Mouse (Mus musculus) hindbrain, embryonic 13.5 days (tissue): ENCODE measurements around the gene Rpl29. TPM values are rescaled to one million over a fixed set of nuclear protein-coding genes. Genes with fewer than 3 reads are reported as not detected.

Experiments used
- ATAC-seq: fragments of 200-750 bp; cut with Nextera tagmentation; 2 replicates; pipeline ENCODE4 v1.8.0; 2017; ENCODE audit warnings: moderate TSS enrichment; ENCODE audit not compliant: low FRiP score
- H3K27ac ChIP-seq: fragments of 300-500 bp; sonication (generic); 2 replicates; pipeline ENCODE4 v1.5.1; 2015; ENCODE audit warnings: inconsistent platforms, mild to moderate bottlenecking, moderate library complexity
- H3K27me3 ChIP-seq: fragments of 300-500 bp; sonication (generic); 2 replicates; pipeline ENCODE4 v1.6.1; 2015; ENCODE audit warnings: mild to moderate bottlenecking, inconsistent platforms
- H3K36me3 ChIP-seq: fragments of 300-500 bp; sonication (generic); 2 replicates; pipeline ENCODE4 v1.6.1; 2015; ENCODE audit warnings: mild to moderate bottlenecking, inconsistent platforms
- H3K4me1 ChIP-seq: fragments of 300-500 bp; sonication (generic); replicated peaks from 2 replicates; pipeline ENCODE4 v1.6.1; 2015; ENCODE audit warnings: inconsistent platforms
- H3K4me2 ChIP-seq: fragments of 300-500 bp; sonication (generic); 2 replicates; pipeline ENCODE4 v1.6.1; 2015; ENCODE audit warnings: inconsistent platforms, mild to moderate bottlenecking, moderate library complexity
- H3K4me3 ChIP-seq: fragments of 300-500 bp; sonication (generic); 2 replicates; pipeline ENCODE4 v1.5.1; 2015; ENCODE audit warnings: mild to moderate bottlenecking, inconsistent platforms
- H3K9ac ChIP-seq: fragments of 300-500 bp; sonication (generic); 2 replicates; pipeline ENCODE4 v1.6.1; 2015; ENCODE audit warnings: mild to moderate bottlenecking, inconsistent platforms
- H3K9me3 ChIP-seq: fragments of 300-500 bp; sonication (generic); 2 replicates; pipeline ENCODE4 v1.6.1; 2016; ENCODE audit warnings: inconsistent platforms
- WGBS: fragments of 180-500 bp; shearing (Covaris S2); methylation state at CpG from one replicate; pipeline ENCODE4 v1.1.7; 2015; 5-methylcytosine and 5-hydroxymethylcytosine counted together
- polyA plus RNA-seq: library from polyadenylated mRNA; unstranded; fragments of >200 nt; fragmentation: Nextera tagmentation; extraction: Ambion mirVana; gene quantifications from 2 replicates; pipeline ENCODE4 v1.2.1, GENCODE M21; 2015

The Rpl29 gene
- polyA plus RNA-seq, 1 experiment from 2014 or later = 704 TPM

GRCm38 (mm10) chr9:106469317-106469716, 40.1 kb downstream of the Rpl29 start:
- no peak overlapping the region for H3K4me3 ChIP-seq
- H3K36me3 ChIP-seq = peaks cover 4% of the 10 kb centered on the region
- 81% methylated on average over 6 of the region's 6 CpGs for WGBS
- H3K27ac ChIP-seq = no peak overlapping the region
- ATAC-seq = no peak
- H3K4me2 ChIP-seq = no peak overlapping the region
- H3K9me3 ChIP-seq = no peaks in the 10 kb centered on the region
- H3K9ac ChIP-seq = no peak overlapping the region
- H3K4me1 ChIP-seq = peaks cover 35% of the 10 kb centered on the region
- H3K27me3 ChIP-seq = 0 out of 2 replicates have a peak, but pooled peaks cover 3% of the 10 kb centered on the region

DNA sequence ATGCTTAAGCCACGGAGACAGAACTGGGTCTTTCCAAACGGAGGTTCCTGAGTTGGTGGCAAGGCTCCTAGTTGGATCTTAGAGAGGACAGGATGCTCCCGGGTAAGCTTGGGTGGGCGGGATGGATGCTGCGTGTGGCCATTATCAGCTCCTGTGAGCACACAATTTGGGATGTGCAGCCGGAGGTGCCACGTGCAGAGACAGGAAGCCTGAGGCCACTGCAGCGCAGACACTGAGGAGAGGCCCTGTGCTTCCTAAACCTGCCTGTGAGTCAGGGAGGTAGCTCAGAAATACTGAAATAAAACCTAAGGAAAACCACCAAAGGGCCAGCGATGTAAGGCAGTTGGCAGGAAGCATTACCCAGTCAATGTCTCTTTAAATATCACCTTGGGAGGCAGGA, 40.5 kb downstream of the Rpl29 start:
- no peak for ATAC-seq
- Histone ChIP-seq H3K4me2 (no peak overlapping the region), H3K4me3 (no peak overlapping the region), H3K9ac (no peak overlapping the region), H3K4me1 (peaks cover 35% of the 10 kb centered on the region), H3K9me3 (no peaks in the 10 kb centered on the region), H3K27ac (no peak overlapping the region), H3K36me3 (no peaks in the 10 kb centered on the region), H3K27me3 (0 out of 2 replicates have a peak, but pooled peaks cover 3% of the 10 kb centered on the region)
- WGBS = 81% methylated on average over 9 of the region's 9 CpGs

DNA sequence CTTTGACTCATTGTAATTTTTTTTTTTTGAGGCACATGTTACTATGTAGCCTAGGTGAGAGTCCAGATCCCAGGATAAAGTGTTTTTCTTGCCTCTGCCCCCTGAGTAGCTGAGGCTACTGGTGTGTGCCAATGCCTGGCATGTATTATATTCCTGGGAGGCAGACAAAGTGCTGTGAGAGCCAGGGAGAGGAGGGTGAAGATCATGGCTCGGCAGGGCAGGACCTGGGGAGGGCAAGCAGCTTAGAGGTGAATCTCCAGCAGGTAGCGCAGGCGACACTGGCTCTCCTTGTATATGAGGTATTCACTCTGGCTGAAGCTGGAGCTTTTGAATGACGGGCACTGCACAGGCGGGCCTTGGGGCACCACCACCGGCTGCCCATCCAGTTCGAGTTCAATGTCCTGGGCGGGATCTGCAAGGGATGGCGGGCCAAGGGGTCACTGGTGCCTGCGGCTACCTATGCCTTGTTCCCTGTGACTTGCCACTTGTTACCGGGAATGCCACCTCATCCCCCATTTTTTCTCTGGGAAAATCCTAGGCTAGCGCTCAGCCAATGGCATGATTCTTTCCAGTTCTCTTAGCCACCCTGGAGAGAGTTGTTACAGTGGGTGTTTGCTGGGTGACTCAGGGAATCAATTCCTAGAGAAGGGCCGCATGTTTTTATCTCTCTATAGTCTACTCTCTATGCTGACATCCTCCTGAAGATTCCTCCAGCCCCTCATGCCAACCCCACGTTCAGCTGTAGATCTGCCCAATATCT, 41.9 kb downstream of the Rpl29 start:
- H3K4me2 ChIP-seq = no peak overlapping the region
- WGBS = 65% methylated on average over 14 of the region's 14 CpGs
- no peak overlapping the region for H3K4me3 ChIP-seq
- 0 out of 2 replicates have a peak, but pooled peaks cover 3% of the 10 kb centered on the region for H3K27me3 ChIP-seq
- no peak overlapping the region for H3K27ac ChIP-seq
- no peak for ATAC-seq
- H3K9ac ChIP-seq = 0 out of 2 replicates have a peak overlapping the region, but pooled peaks have one; percentile 39
- H3K36me3 ChIP-seq = no peaks in the 10 kb centered on the region
- H3K9me3 ChIP-seq = no peaks in the 10 kb centered on the region
- H3K4me1 ChIP-seq = peaks cover 26% of the 10 kb centered on the region

DNA sequence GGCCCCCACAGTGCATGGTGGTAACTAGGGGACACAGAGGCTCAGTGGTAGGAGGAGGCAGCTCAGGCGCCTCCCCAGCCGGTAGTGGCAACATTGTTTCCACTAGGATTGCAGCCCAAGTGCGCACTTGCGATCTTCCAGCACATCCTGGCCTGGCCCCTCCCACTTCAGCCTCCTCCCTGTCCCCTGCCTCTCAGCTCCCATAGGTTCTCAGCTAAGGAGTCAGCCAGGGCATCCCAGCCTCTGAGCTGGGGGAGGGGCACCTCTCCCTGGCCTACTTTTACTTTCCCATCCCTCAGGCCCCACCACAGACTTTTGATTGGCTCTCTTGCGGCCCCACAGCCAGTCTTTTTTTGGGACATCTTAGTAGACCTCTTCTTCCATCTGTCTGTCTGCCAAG, 42.6 kb downstream of the Rpl29 start:
- H3K4me2 ChIP-seq = no peak overlapping the region
- H3K4me3 ChIP-seq = no peak overlapping the region
- no peaks in the 10 kb centered on the region for H3K36me3 ChIP-seq
- H3K4me1 ChIP-seq = peaks cover 31% of the 10 kb centered on the region
- H3K9ac ChIP-seq = 0 out of 2 replicates have a peak overlapping the region, but pooled peaks have one; percentile 39
- H3K27me3 ChIP-seq = 0 out of 2 replicates have a peak, but pooled peaks cover 3% of the 10 kb centered on the region
- 9% methylated on average over 5 of the region's 5 CpGs for WGBS
- no peaks in the 10 kb centered on the region for H3K9me3 ChIP-seq
- H3K27ac ChIP-seq = no peak overlapping the region
- ATAC-seq = no peak

DNA sequence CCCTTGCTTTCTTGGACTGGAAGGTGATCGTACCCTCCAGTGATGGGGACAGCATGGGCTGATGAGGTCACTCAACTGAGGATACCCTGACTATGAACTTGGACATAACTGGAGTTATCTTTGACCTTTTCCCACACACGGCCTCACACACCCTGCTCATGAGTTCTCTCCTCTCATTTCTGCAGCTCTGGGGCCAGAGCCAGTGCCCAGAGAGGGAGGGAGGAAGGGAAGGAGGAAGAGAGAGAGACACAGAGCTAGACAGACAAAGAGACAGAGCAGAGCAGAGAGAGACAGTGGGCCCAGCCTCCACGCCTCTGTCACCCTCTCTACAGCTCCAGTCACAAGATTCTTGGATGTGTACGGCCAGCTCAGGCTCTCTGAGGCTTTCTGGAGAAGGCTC, 43.1 kb downstream of the Rpl29 start:
- 85% methylated on average over 4 of the region's 4 CpGs for WGBS

DNA sequence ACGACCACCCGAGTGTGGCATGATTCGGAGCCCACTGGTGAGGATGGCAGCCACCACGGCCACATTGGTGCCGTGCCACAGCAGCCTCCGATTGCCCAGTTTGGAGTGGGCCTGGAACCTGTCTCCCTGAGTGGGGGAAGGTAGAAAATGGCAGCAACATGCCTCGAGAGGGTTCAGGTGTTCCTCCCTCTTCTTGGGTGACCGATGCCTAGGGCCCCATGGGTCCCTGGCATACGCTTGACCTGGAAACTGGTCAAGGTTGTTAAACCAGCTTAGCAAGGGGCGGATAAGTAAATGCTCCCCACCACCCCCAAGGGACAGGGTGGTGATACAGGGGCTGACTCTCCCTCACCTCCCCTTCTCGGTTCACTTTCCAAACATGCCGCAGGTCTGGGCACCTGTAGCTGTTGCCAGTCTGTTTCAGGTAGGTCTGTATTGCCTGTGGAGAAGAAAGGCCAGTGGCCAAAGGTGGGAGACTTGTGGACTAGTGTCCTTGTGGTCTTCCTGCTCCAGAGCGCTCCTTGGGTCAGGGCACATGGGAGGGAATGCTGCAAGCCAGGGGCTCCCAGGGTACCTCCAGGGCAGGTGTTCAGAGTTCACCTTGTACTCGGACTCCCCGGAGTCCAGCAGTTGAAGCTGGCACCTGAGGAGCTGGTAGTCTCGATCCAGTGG, 44.0 kb downstream of the Rpl29 start:
- Histone ChIP-seq H3K9ac (peak overlapping the region; percentile 13; the same call in 1 of the 2 replicates), H3K9me3 (no peaks in the 10 kb centered on the region), H3K27ac (no peak overlapping the region), H3K4me2 (no peak overlapping the region), H3K27me3 (0 out of 2 replicates have a peak, but pooled peaks cover 3% of the 10 kb centered on the region), H3K36me3 (no peaks in the 10 kb centered on the region), H3K4me1 (peaks cover 39% of the 10 kb centered on the region), H3K4me3 (no peak overlapping the region)
- no peak for ATAC-seq
- WGBS = 90% methylated on average over 16 of the region's 16 CpGs

More for the DNA sequence above, 43.1 kb downstream of the Rpl29 start:
- no peak for ATAC-seq
- no peak overlapping the region for H3K27ac ChIP-seq
- 0 out of 2 replicates have a peak, but pooled peaks cover 3% of the 10 kb centered on the region for H3K27me3 ChIP-seq
- no peak overlapping the region for H3K9ac ChIP-seq
- no peaks in the 10 kb centered on the region for H3K9me3 ChIP-seq
- H3K4me3 ChIP-seq = no peak overlapping the region
- no peaks in the 10 kb centered on the region for H3K36me3 ChIP-seq
- H3K4me2 ChIP-seq = no peak overlapping the region
- peaks cover 31% of the 10 kb centered on the region for H3K4me1 ChIP-seq

DNA sequence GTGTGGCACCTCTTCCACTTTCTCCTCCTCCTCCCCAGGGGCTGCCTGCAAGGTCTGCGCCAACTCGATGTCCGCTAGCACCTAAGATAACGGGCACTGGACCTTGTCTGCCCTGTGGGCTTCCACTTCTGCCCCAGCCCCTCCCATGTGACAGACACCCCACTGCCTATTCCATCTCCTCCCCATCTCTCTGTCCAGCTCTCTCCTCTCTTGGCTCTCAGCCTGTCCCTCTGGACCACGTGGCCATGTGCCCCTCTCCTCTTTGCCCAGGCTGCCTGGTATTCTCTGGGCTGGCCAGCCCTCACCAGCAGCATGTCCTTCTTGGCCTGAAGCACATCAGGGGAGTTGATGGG, 44.5 kb downstream of the Rpl29 start:
- WGBS = 87% methylated on average over 5 of the region's 5 CpGs
- Histone ChIP-seq H3K4me2 (no peak overlapping the region), H3K9ac (peak overlapping the region; percentile 13; the same call in 1 of the 2 replicates), H3K36me3 (no peaks in the 10 kb centered on the region), H3K27ac (no peak overlapping the region), H3K27me3 (0 out of 2 replicates have a peak, but pooled peaks cover 3% of the 10 kb centered on the region), H3K4me3 (no peak overlapping the region), H3K4me1 (peaks cover 44% of the 10 kb centered on the region), H3K9me3 (no peaks in the 10 kb centered on the region)
- ATAC-seq = no peak

GRCm38 (mm10) chr9:106474456-106474855, 45.2 kb downstream of the Rpl29 start:
- H3K4me1 ChIP-seq = peaks cover 46% of the 10 kb centered on the region
- 0 out of 2 replicates have a peak, but pooled peaks cover 3% of the 10 kb centered on the region for H3K27me3 ChIP-seq
- 6% methylated on average over 6 of the region's 6 CpGs for WGBS
- no peaks in the 10 kb centered on the region for H3K36me3 ChIP-seq
- peak overlapping the region; percentile 19; the same call in 1 of the 2 replicates for H3K4me2 ChIP-seq
- H3K9me3 ChIP-seq = no peaks in the 10 kb centered on the region
- ATAC-seq = no peak
- no peak overlapping the region for H3K27ac ChIP-seq
- no peak overlapping the region; the same call in 1 of the 2 replicates for H3K9ac ChIP-seq
- no peak overlapping the region for H3K4me3 ChIP-seq

DNA sequence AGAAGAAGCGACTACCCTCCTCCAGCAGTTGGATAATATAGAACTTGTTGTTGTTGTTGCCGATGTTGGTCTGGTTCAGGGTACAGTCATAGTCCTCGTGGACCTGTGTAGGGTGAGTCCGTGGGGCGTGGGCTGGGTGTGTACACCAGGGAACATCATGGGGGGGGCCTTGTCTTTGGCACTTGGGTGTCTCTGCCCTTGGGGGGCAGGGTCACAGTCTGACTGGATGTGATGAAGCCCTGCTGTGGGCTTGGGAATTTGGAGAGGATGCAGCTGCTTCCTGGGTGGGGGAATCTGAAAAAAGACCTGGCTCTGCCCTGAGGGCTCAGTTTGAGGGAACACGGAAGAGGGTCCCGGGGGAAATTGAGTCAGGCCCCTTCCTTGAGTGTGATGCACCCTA, 45.8 kb downstream of the Rpl29 start:
- 67% methylated on average over 7 of the region's 7 CpGs for WGBS
- H3K27me3 ChIP-seq = 0 out of 2 replicates have a peak, but pooled peaks cover 3% of the 10 kb centered on the region
- no peak overlapping the region for H3K27ac ChIP-seq
- ATAC-seq = no peak
- H3K36me3 ChIP-seq = 0 out of 2 replicates have a peak, but pooled peaks cover 3% of the 10 kb centered on the region
- H3K4me2 ChIP-seq = no peak overlapping the region
- H3K4me1 ChIP-seq = peaks cover 46% of the 10 kb centered on the region
- H3K4me3 ChIP-seq = no peak overlapping the region
- no peaks in the 10 kb centered on the region for H3K9me3 ChIP-seq
- no peak overlapping the region for H3K9ac ChIP-seq

DNA sequence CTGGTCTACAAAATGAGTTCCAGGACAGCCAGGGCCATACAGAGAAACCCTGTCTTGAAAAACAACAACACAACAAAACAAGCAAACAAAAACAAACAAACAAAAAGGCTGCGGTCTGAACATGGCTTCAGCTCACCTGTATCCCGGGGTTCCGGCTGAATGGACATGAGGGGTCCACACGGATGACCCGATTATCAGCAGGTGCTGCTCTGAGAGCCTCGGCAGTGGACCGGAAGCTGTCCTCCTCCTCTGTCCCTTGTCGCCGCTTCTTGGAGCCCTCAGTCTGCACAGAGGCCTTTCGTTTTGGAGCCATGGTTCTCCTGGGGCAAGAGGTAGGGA, 46.4 kb downstream of the Rpl29 start, which contains the start of gene Rrp9:
Gene Rrp9, plus strand, starts transcription at position 301 of the 339 bp plus-strand sequence.
- no peak within 1 kb of the TSS for H3K4me3 ChIP-seq
- 0 out of 2 replicates have a peak, but pooled peaks cover 3% of the 10 kb centered on the region for H3K27me3 ChIP-seq
- no peaks in the 10 kb centered on the region for H3K9me3 ChIP-seq
- no peak for ATAC-seq
- peak within 1 kb of the TSS; percentile 39 for H3K9ac ChIP-seq
- H3K27ac ChIP-seq = peak within 1 kb of the TSS; percentile 18; the same call in 1 of the 2 replicates
- WGBS = 92% methylated on average over 10 of the region's 10 CpGs
- H3K4me1 ChIP-seq = peaks cover 46% of the 10 kb centered on the region
- peaks cover 9% of the 10 kb centered on the region for H3K36me3 ChIP-seq
- H3K4me2 ChIP-seq = peak within 1 kb of the TSS; percentile 37

DNA sequence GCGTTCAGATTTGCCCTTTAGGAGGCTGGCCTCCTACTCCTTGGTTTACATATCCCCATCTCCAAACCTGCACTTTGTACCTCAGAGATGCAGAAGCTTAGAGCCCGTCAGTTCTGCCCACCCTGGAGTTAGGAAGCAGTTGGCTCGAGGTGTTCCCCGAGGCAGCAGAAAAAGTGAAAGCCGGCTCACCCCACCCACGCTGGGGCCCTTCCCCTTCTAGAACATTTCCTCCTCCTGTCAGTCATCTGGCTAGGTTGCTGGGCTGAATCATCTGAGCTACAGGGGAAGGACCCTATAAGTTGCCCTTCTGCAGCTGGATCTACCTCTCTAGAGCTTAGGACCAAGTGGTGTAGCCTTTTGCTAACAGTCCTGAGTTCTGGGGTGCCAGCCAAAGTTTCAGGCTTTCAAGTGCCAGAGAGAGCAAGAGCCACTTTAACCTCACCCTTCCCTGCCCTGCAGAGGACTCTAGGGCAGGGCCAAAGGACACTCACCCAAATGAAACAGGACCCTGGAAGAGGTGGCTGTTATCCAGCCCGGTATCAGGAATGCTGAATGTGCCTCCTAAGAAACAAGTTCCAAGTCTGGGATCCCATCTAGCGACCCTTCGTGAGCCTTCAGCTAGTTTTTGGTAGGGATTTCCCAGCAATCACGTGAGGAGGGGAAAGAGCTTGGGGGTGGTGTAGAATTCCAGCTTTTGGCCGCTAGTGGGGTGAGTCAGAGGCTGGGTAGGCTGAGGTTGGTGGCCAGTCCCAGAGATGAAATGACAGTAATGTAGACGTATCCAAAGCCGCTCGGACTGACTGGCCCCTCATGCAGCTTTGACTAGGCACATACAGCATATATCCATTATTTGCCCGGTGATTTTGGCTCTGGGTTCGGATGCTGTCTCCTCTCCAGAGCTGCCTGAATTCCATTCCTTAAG, 47.0 kb downstream of the Rpl29 start:
- H3K4me2 ChIP-seq = peak overlapping the region; percentile 37
- 0 out of 2 replicates have a peak, but pooled peaks cover 3% of the 10 kb centered on the region for H3K27me3 ChIP-seq
- H3K27ac ChIP-seq = peak overlapping the region; percentile 18; the same call in 1 of the 2 replicates
- no peak overlapping the region for H3K4me3 ChIP-seq
- peaks cover 15% of the 10 kb centered on the region for H3K36me3 ChIP-seq
- H3K4me1 ChIP-seq = peaks cover 46% of the 10 kb centered on the region
- H3K9me3 ChIP-seq = no peaks in the 10 kb centered on the region
- H3K9ac ChIP-seq = peak overlapping the region; percentile 39
- WGBS = 40% methylated on average over 16 of the region's 16 CpGs
- no peak; the same call in 1 of the 2 replicates for ATAC-seq
